Mouse (Mus musculus) intestine, postnatal 0 days (tissue): ENCODE measurements at regions not wholly inside any gene's neighbourhood (a gene's known extent, or its start where the extent isn't known, plus 50 kb on each side); places are given as distances from the start of the nearest gene placed in this dataset.

ENCODE experiments used
- ATAC-seq: fragments of 200-750 bp; cut with Nextera tagmentation; 2 replicates; pipeline ENCODE4 v1.8.0; 2017; ENCODE audit warnings: mild to moderate bottlenecking, moderate TSS enrichment, moderate library complexity
- H3K27ac ChIP-seq: fragments of 300-500 bp; sonication (generic); 2 replicates; pipeline ENCODE4 v1.5.1; 2014; ENCODE audit warnings: mild to moderate bottlenecking, low read depth, low read length, moderate library complexity
- H3K27me3 ChIP-seq: fragments of 300-500 bp; sonication (generic); replicated peaks from 2 replicates; pipeline ENCODE4 v1.6.1; 2014; ENCODE audit warnings: low read length, mixed read lengths; ENCODE audit not compliant: control insufficient read depth, insufficient read depth
- H3K36me3 ChIP-seq: fragments of 300-500 bp; sonication (generic); 2 replicates; pipeline ENCODE4 v1.6.1; 2014; ENCODE audit warnings: mild to moderate bottlenecking, moderate library complexity; ENCODE audit not compliant: control insufficient read depth, insufficient read depth
- H3K4me1 ChIP-seq: fragments of 300-500 bp; sonication (generic); replicated peaks from 2 replicates; pipeline ENCODE4 v1.6.1; 2014; ENCODE audit warnings: antibody characterized with exemption, low read length, mixed read lengths; ENCODE audit not compliant: control insufficient read depth, insufficient read depth
- H3K4me2 ChIP-seq: fragments of 300-500 bp; sonication (generic); replicated peaks from 2 replicates; pipeline ENCODE4 v1.6.1; 2014; ENCODE audit warnings: low read depth, mild to moderate bottlenecking, moderate library complexity
- H3K4me3 ChIP-seq: fragments of 300-500 bp; sonication (generic); 2 replicates; pipeline ENCODE4 v1.5.1; 2014; ENCODE audit warnings: low read depth, low read length
- H3K9ac ChIP-seq: fragments of 300-500 bp; sonication (generic); 2 replicates; pipeline ENCODE4 v1.6.1; 2014; ENCODE audit warnings: mild to moderate bottlenecking, low read depth, low read length
- H3K9me3 ChIP-seq: fragments of 300-500 bp; sonication (generic); 2 replicates; pipeline ENCODE4 v1.6.1; 2016; ENCODE audit warnings: mixed run types; ENCODE audit not compliant: control insufficient read depth
- CTCF ChIP-seq: sonication (generic); IDR thresholded peaks from 2 replicates; pipeline ENCODE4 v1.5.1; 2016; ENCODE audit warnings: low read depth, mild to moderate bottlenecking, control low read depth, antibody characterized with exemption, moderate library complexity
- WGBS: fragments of 180-500 bp; shearing (Covaris S2); extraction: QIAGEN DNeasy Blood & Tissue Kit; methylation state at CpG from one replicate; pipeline ENCODE4 v1.1.7; 2014; 5-methylcytosine and 5-hydroxymethylcytosine counted together

DNA sequence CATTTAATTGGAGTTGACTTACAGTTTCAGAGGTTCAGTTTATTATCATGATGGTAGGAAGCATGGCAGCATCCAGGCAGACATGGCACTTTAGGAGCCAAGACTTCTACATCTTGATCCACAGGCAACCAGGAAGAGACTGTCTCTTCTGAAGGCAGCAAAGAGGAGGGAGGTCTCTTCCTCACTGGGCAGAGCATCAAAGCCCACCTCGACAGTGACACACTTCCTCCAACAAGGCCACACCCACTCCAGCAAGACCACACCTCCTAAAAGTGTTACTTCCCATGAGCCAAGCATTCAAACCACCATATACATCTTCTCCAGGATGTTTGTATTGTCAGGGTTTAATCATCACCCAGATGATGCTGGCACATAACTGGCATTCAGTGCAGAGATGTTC, 141.5 kb downstream of the Zfp706 start:
- 48% methylated on average over 1 of the region's 1 CpGs for WGBS
- ATAC-seq = no peak
- no peak overlapping the region for H3K9ac ChIP-seq
- H3K9me3 ChIP-seq = no peaks in the 10 kb centered on the region
- no peak overlapping the region for H3K27ac ChIP-seq
- H3K4me3 ChIP-seq = no peak overlapping the region
- no peak overlapping the region for H3K4me2 ChIP-seq
- no peak for TF ChIP-seq CTCF
- H3K4me1 ChIP-seq = no peaks in the 10 kb centered on the region
- no peaks in the 10 kb centered on the region for H3K36me3 ChIP-seq
- no peaks in the 10 kb centered on the region for H3K27me3 ChIP-seq

DNA sequence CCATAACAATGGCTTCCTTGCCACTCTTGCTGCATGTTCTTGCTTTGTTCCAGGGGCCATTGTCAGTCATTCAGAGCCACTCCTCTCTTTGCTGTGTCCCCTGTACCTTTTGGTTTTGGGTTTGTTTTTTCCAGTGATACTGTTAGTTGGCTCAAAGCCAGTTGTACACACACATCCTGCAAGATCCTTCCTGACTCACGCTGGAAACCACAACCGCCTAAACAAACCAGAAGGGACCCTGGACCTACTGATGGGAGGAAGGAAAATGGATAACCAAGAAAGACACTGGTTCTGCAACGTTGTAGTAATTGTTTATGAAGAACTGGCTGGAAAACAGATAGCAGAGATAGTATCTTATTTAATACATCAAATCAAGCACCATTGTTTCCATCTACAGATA, 142.2 kb downstream of the Zfp706 start:
- no peak overlapping the region for H3K9ac ChIP-seq
- no peak overlapping the region for H3K27ac ChIP-seq
- WGBS = 47% methylated on average over 3 of the region's 3 CpGs
- H3K4me3 ChIP-seq = no peak overlapping the region
- H3K36me3 ChIP-seq = no peaks in the 10 kb centered on the region
- H3K4me1 ChIP-seq = no peaks in the 10 kb centered on the region
- TF ChIP-seq CTCF = no peak
- no peak for ATAC-seq
- no peak overlapping the region for H3K4me2 ChIP-seq
- no peaks in the 10 kb centered on the region for H3K9me3 ChIP-seq
- H3K27me3 ChIP-seq = no peaks in the 10 kb centered on the region

DNA sequence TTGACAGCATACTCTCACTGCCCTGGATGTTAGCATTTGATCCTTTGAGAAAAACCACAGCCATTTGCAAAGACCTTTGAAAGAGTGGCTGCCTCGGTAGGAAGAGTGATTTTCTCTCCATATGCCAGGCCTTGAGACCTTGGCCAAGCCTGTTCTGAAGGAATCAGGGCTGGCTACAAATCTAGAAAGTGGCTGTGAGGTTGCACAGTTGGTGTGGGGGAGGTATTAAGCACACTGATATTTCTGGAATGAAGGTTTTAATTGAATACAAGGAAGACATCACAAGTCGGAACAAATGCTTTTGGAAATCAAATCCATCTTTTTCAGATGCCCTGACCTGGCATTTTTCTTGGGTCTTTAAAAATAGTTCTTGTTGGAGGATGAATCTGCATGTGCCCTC, 143.5 kb downstream of the Zfp706 start:
- no peak overlapping the region for H3K9ac ChIP-seq
- ATAC-seq = no peak
- no peak for TF ChIP-seq CTCF
- no peaks in the 10 kb centered on the region for H3K36me3 ChIP-seq
- 74% methylated on average over 2 of the region's 2 CpGs for WGBS
- H3K27me3 ChIP-seq = no peaks in the 10 kb centered on the region
- no peaks in the 10 kb centered on the region for H3K9me3 ChIP-seq
- no peak overlapping the region for H3K4me2 ChIP-seq
- H3K4me1 ChIP-seq = no peaks in the 10 kb centered on the region
- no peak overlapping the region for H3K4me3 ChIP-seq
- H3K27ac ChIP-seq = no peak overlapping the region

DNA sequence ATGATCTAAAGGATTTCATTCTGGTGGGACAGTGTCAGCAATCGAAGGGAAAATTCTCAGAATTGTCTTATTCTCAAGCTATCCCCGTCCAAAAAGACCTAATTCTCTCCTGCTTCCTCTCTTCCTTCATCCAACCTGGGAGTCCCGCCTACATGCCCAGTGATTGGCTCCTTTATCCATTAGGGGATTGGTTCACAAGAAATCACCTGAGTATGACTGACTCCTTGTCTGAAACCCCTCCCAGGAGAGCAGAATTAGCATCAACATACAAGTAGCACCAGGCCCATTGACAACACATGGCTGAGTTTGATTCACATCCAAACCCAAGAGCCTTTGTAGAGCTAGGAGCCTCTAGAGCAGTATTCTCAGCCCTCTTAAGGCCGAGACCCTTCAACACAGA, 148.9 kb downstream of the Zfp706 start:
- no peak overlapping the region for H3K9ac ChIP-seq
- no peaks in the 10 kb centered on the region for H3K27me3 ChIP-seq
- H3K27ac ChIP-seq = no peak overlapping the region
- no peak overlapping the region for H3K4me2 ChIP-seq
- no peak overlapping the region for H3K4me3 ChIP-seq
- TF ChIP-seq CTCF = no peak
- no peaks in the 10 kb centered on the region for H3K36me3 ChIP-seq
- no peaks in the 10 kb centered on the region for H3K4me1 ChIP-seq
- WGBS = 89% methylated on average over 4 of the region's 4 CpGs
- H3K9me3 ChIP-seq = no peaks in the 10 kb centered on the region
- no peak for ATAC-seq

DNA sequence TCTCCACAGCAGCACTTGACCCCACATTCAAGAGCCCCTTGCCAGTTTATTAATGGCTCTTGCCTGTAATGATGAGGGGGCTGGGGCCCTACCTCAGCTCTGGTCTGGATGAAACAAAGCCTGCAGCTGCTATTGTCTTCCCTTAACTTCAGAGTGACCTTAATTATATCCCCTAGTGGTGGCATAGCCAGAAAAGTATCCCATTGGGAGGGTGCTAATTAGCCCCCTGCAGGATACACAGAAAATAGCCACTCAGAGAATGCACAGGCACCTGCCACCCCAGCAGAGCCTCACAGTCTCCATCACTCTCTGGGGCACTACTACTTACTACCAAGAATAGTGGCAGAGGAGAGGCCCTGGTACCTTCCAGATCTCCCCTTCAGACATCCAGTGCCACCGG, 150.0 kb downstream of the Zfp706 start:
- Histone ChIP-seq H3K9me3 (no peaks in the 10 kb centered on the region), H3K9ac (no peak overlapping the region), H3K36me3 (no peaks in the 10 kb centered on the region), H3K27me3 (no peaks in the 10 kb centered on the region), H3K4me3 (no peak overlapping the region), H3K4me2 (no peak overlapping the region), H3K4me1 (no peaks in the 10 kb centered on the region), H3K27ac (no peak overlapping the region)
- WGBS = 85% methylated on average over 1 of the region's 1 CpGs
- peak; percentile 41 for TF ChIP-seq CTCF
- ATAC-seq = no peak

DNA sequence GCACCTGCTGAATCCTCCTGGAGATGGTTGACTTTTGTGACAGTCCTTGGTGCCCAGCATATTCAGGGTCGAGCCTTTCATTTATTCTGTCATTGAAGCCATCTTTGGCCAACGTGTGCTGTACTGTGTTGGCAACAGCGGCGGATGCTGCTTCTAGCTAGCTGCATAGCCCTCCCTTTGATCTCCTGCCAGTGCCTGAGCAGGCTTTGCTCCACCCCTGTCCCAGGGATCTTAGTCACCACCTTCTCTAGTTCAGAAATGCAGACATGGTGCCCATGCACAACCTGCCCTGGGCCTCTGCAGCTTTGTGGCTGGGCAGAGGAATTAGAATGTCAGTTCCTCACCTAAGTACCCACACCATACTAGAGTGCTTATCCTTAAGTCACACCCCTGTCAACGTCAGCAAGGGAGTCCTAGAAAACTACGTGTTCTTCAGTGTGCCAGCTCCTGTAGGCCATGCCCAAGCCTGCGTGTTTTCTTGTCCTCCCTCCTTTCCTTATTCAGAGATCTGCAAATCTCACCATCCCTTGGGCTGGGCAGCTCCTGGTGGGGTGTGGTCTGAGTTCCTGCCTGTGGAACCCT, 151.9 kb downstream of the Zfp706 start:
- no peak overlapping the region for H3K9ac ChIP-seq
- H3K9me3 ChIP-seq = no peaks in the 10 kb centered on the region
- 62% methylated on average over 7 of the region's 7 CpGs for WGBS
- no peaks in the 10 kb centered on the region for H3K36me3 ChIP-seq
- no peaks in the 10 kb centered on the region for H3K4me1 ChIP-seq
- no peak overlapping the region for H3K27ac ChIP-seq
- no peak overlapping the region for H3K4me3 ChIP-seq
- no peaks in the 10 kb centered on the region for H3K27me3 ChIP-seq
- no peak overlapping the region for H3K4me2 ChIP-seq
- no peak for TF ChIP-seq CTCF
- ATAC-seq = no peak

DNA sequence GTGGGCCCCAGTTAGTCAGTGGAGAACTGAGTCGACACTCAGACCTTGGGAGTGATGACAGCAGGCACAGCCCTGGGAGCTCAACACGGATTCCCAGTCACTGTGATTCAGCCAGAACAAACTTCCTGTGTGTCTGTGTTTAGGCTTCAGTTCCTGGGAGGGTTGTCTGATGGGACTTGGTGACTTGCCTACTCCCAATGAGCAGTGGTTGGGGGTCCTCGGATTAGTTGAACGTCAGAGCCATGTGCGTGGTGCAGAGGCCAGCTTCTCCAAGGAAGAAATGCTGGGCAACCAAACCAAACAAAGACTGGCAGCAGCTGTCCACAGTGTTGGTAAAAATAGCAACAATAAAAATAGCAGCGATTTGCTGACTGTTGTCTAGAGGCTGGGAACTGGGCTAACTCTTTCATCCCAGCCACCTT, 152.7 kb downstream of the Zfp706 start:
- no peak for ATAC-seq
- Histone ChIP-seq H3K9me3 (no peaks in the 10 kb centered on the region), H3K36me3 (no peaks in the 10 kb centered on the region), H3K27me3 (no peaks in the 10 kb centered on the region), H3K27ac (no peak overlapping the region), H3K4me3 (no peak overlapping the region), H3K4me2 (no peak overlapping the region), H3K4me1 (no peaks in the 10 kb centered on the region), H3K9ac (no peak overlapping the region)
- WGBS = 34% methylated on average over 6 of the region's 6 CpGs
- no peak for TF ChIP-seq CTCF
